Mouse (Mus musculus) E14TG2a.4 (cell line): ENCODE data around the gene Apeh.

Source experiments
- CTCF ChIP-seq: conservative IDR thresholded peaks from 2 replicates; pipeline ENCODE4 v1.5.1; 2014; ENCODE audit warnings: low read length
- NANOG ChIP-seq: IDR thresholded peaks from 2 replicates; pipeline ENCODE4 v1.6.1; 2014; ENCODE audit warnings: borderline replicate concordance, low read length, mixed read lengths

- TF ChIP-seq CTCF (no peak), NANOG (no peak)
These were observed 11.4 kb downstream of the Apeh start, which contains the start of gene Rnf123 for GRCm38 (mm10) chr9:108082988-108083431.
